Mouse (Mus musculus) CH12.LX (cell line): ENCODE data around the gene Sec11a. TPM values are rescaled to one million over a fixed set of nuclear protein-coding genes. Genes with fewer than 3 reads are reported as not detected.

Experiments
- DNase-seq: peaks from one replicate; pipeline ENCODE4 v3.0.0-alpha.2; 2013; ENCODE audit errors: extremely low read depth
- H3K27ac ChIP-seq: 2 replicates; pipeline ENCODE4 v1.5.1; 2012; ENCODE audit warnings: low read depth, mild to moderate bottlenecking, control low read depth, moderate library complexity; ENCODE audit not compliant: insufficient read depth
- H3K27me3 ChIP-seq: replicated peaks from 2 replicates; pipeline ENCODE3; 2012; ENCODE audit warnings: inconsistent platforms
- H3K36me3 ChIP-seq, 2 experiments: replicated peaks in 1 of 2; 2 replicates each; pipeline versions ENCODE3 to v1.6.1; 2012; ENCODE audit warnings: inconsistent platforms in 1 of 2, low read length in 1 of 2, mild to moderate bottlenecking in 1 of 2, mixed read lengths in 1 of 2, moderate library complexity in 1 of 2; ENCODE audit not compliant: control insufficient read depth in 1 of 2, insufficient read depth in 1 of 2
- H3K4me1 ChIP-seq, 2 experiments: 2 replicates each; pipeline ENCODE4 v1.6.1; 2012; ENCODE audit warnings: inconsistent platforms in 1 of 2, moderate library complexity in 1 of 2; ENCODE audit not compliant: insufficient read depth in 2 of 2, control insufficient read depth in 1 of 2
- H3K4me2 ChIP-seq: 2 replicates; pipeline ENCODE4 v1.6.1; 2012; ENCODE audit warnings: low read depth, mild to moderate bottlenecking, control low read depth; ENCODE audit not compliant: poor library complexity, insufficient read depth, severe bottlenecking
- H3K4me3 ChIP-seq, 3 experiments: fragments of 150-350 bp in 1 of 3; sonication (generic) in 1 of 3; replicated peaks in 1 of 3; 2 replicates each; pipeline versions ENCODE3 to v1.5.1; 2011 to 2012; ENCODE audit warnings: low read depth in 2 of 3, low read length in 2 of 3, mild to moderate bottlenecking in 2 of 3, moderate library complexity in 2 of 3, control low read depth in 1 of 3, improper control_type of control experiment in 1 of 3, inconsistent platforms in 1 of 3, mixed read lengths in 1 of 3; ENCODE audit not compliant: poor library complexity in 1 of 3
- H3K79me2 ChIP-seq: replicated peaks from 2 replicates; pipeline ENCODE4 v1.6.1; 2012; ENCODE audit warnings: mild to moderate bottlenecking, moderate library complexity; ENCODE audit not compliant: control insufficient read depth, poor library complexity, insufficient read depth, severe bottlenecking; ENCODE audit errors: extremely low read depth
- H3K9ac ChIP-seq: 2 replicates; pipeline ENCODE4 v1.6.1; 2012; ENCODE audit warnings: low read depth, mild to moderate bottlenecking, control low read depth, moderate library complexity; ENCODE audit not compliant: insufficient read depth
- H3K9me3 ChIP-seq: replicated peaks from 2 replicates; pipeline ENCODE3; 2012; ENCODE audit warnings: low read length, inconsistent platforms, mixed read lengths
- BHLHE40 ChIP-seq: IDR thresholded peaks from 2 replicates; pipeline ENCODE4 v1.6.1; 2011; ENCODE audit warnings: mild to moderate bottlenecking, low read depth, low read length, improper control_type of control experiment
- CHD1 ChIP-seq: IDR thresholded peaks from 2 replicates; pipeline ENCODE4 v1.6.1; 2012; ENCODE audit warnings: low read depth, low read length, improper control_type of control experiment, inconsistent platforms
- CTCF ChIP-seq, 2 experiments: IDR thresholded peaks in 1 of 2; conservative IDR thresholded peaks in 1 of 2; 2 replicates each; pipeline ENCODE4 v1.5.1; 2011 to 2012; ENCODE audit warnings: low read depth in 2 of 2, low read length in 2 of 2, improper control_type of control experiment in 1 of 2, inconsistent platforms in 1 of 2, mild to moderate bottlenecking in 1 of 2, moderate library complexity in 1 of 2
- ELF1 ChIP-seq: IDR thresholded peaks from 2 replicates; pipeline ENCODE4 v1.6.1; 2014; ENCODE audit warnings: low read depth, mild to moderate bottlenecking, inconsistent platforms, low read length, improper control_type of control experiment
- ETS1 ChIP-seq: conservative IDR thresholded peaks from 2 replicates; pipeline ENCODE4 v1.6.1; 2012; ENCODE audit warnings: low read depth, mild to moderate bottlenecking, inconsistent platforms, low read length, improper control_type of control experiment, moderate library complexity
- GABPA ChIP-seq: IDR thresholded peaks from 2 replicates; pipeline ENCODE4 v1.6.1; 2012; ENCODE audit warnings: low read depth, low read length, improper control_type of control experiment, inconsistent platforms; ENCODE audit not compliant: insufficient replicate concordance
- JUN ChIP-seq: IDR thresholded peaks from 2 replicates; pipeline ENCODE4 v1.6.1; 2011; ENCODE audit warnings: low read depth, mild to moderate bottlenecking, low read length, improper control_type of control experiment, moderate library complexity; ENCODE audit not compliant: insufficient read depth
- MAFK ChIP-seq: IDR thresholded peaks from 2 replicates; pipeline ENCODE4 v1.6.1; 2011; ENCODE audit warnings: low read length, improper control_type of control experiment; ENCODE audit not compliant: insufficient replicate concordance
- MAX ChIP-seq: IDR thresholded peaks from 2 replicates; pipeline ENCODE4 v1.6.1; 2011; ENCODE audit warnings: low read length, improper control_type of control experiment
- MAZ ChIP-seq: IDR thresholded peaks from 2 replicates; pipeline ENCODE4 v1.6.1; 2012; ENCODE audit warnings: low read depth, mild to moderate bottlenecking, inconsistent platforms, low read length, improper control_type of control experiment, moderate library complexity
- MXI1 ChIP-seq: IDR thresholded peaks from 2 replicates; pipeline ENCODE4 v1.6.1; 2011; ENCODE audit warnings: mild to moderate bottlenecking, low read depth, low read length, improper control_type of control experiment
- MYC ChIP-seq: IDR thresholded peaks from 2 replicates; pipeline ENCODE4 v1.6.1; 2011; ENCODE audit warnings: low read depth, mild to moderate bottlenecking, improper control_type of control experiment, low read length
- NELFE ChIP-seq: IDR thresholded peaks from 2 replicates; pipeline ENCODE4 v1.6.1; 2011; ENCODE audit warnings: low read depth, low read length, improper control_type of control experiment
- NRF1 ChIP-seq: IDR thresholded peaks from 2 replicates; pipeline ENCODE4 v1.6.1; 2014; ENCODE audit warnings: low read depth, mild to moderate bottlenecking, inconsistent platforms, low read length, improper control_type of control experiment, moderate library complexity
- PAX5 ChIP-seq: IDR thresholded peaks from 2 replicates; pipeline ENCODE4 v1.6.1; 2012; ENCODE audit warnings: low read length, inconsistent platforms, mixed read lengths
- POLR2AphosphoS2 ChIP-seq: IDR thresholded peaks from 2 replicates; pipeline ENCODE4 v1.6.1; 2011; ENCODE audit warnings: low read depth, low read length, improper control_type of control experiment
- RAD21 ChIP-seq: IDR thresholded peaks from 2 replicates; pipeline ENCODE4 v1.6.1; 2011; ENCODE audit warnings: low read depth, mild to moderate bottlenecking, low read length, improper control_type of control experiment, moderate library complexity
- SIN3A ChIP-seq: IDR thresholded peaks from 2 replicates; pipeline ENCODE4 v1.6.1; 2012; ENCODE audit warnings: low read length, improper control_type of control experiment, inconsistent platforms
- SMC3 ChIP-seq: IDR thresholded peaks from 2 replicates; pipeline ENCODE4 v1.6.1; 2011; ENCODE audit warnings: low read depth, low read length, improper control_type of control experiment
- TBP ChIP-seq: conservative IDR thresholded peaks from 2 replicates; pipeline ENCODE4 v1.6.1; 2011; ENCODE audit warnings: low read depth, low read length, improper control_type of control experiment
- TCF12 ChIP-seq: IDR thresholded peaks from 2 replicates; pipeline ENCODE4 v1.6.1; 2014; ENCODE audit warnings: low read depth, mild to moderate bottlenecking, inconsistent platforms, low read length, improper control_type of control experiment
- UBTF ChIP-seq: IDR thresholded peaks from 2 replicates; pipeline ENCODE4 v1.6.1; 2012; ENCODE audit warnings: low read depth, mild to moderate bottlenecking, inconsistent platforms, low read length, improper control_type of control experiment, moderate library complexity
- USF1 ChIP-seq: IDR thresholded peaks from 2 replicates; pipeline ENCODE4 v1.6.1; 2014; ENCODE audit warnings: low read depth, mild to moderate bottlenecking, inconsistent platforms, low read length, improper control_type of control experiment
- USF2 ChIP-seq: conservative IDR thresholded peaks from 2 replicates; pipeline ENCODE4 v1.6.1; 2011; ENCODE audit warnings: low read depth, low read length, improper control_type of control experiment
- ZC3H11A ChIP-seq: IDR thresholded peaks from 2 replicates; pipeline ENCODE4 v1.6.1; 2012; ENCODE audit warnings: low read depth, mild to moderate bottlenecking, inconsistent platforms, low read length, improper control_type of control experiment
- ZKSCAN1 ChIP-seq: IDR thresholded peaks from 2 replicates; pipeline ENCODE4 v1.6.1; 2012; ENCODE audit warnings: low read depth, inconsistent platforms, low read length, improper control_type of control experiment, borderline replicate concordance
- ZMIZ1 ChIP-seq: IDR thresholded peaks from 2 replicates; pipeline ENCODE4 v1.6.1; 2012; ENCODE audit warnings: low read depth, mild to moderate bottlenecking, inconsistent platforms, low read length, improper control_type of control experiment
- dilution Hi-C: fragments of 300-500 bp; cut with MboI; formaldehyde crosslinking; loops from 2 replicates; pipeline ENCODE4 v1.14.3; 2020; ENCODE audit warnings: low sequenced_read_pairs; ENCODE audit not compliant: extremely low pct_unique_long_range_greater_than_20kb, extremely low pct_ligation_motif_present
- in situ Hi-C: fragments of 300-500 bp; cut with MboI; formaldehyde crosslinking; loops from 3 replicates; pipeline ENCODE4 v1.14.3; 2019; ENCODE audit warnings: low sequenced_read_pairs, low pct_ligation_motif_present, low pct_unique_long_range_greater_than_20kb, mixed read lengths
- polyA plus RNA-seq: library from polyadenylated mRNA; unstranded; fragments of >175 nt; gene quantifications from 2 replicates; pipeline ENCODE4 v1.2.1, GENCODE M21; 2012; ENCODE audit warnings: low read depth; ENCODE audit not compliant: insufficient read length
- total RNA-seq, 2 experiments: library from RNA; depleted of rRNA; stranded (reverse); fragments of 300-350 nt in 1 of 2; fragments of >200 nt in 1 of 2; gene quantifications; 2 replicates each; pipeline ENCODE4 v1.2.3; 2012 to 2014

Gene Sec11a
- total and polyA plus RNA-seq, 3 experiments: 93.5 to 141 (median 126) TPM

DNA sequence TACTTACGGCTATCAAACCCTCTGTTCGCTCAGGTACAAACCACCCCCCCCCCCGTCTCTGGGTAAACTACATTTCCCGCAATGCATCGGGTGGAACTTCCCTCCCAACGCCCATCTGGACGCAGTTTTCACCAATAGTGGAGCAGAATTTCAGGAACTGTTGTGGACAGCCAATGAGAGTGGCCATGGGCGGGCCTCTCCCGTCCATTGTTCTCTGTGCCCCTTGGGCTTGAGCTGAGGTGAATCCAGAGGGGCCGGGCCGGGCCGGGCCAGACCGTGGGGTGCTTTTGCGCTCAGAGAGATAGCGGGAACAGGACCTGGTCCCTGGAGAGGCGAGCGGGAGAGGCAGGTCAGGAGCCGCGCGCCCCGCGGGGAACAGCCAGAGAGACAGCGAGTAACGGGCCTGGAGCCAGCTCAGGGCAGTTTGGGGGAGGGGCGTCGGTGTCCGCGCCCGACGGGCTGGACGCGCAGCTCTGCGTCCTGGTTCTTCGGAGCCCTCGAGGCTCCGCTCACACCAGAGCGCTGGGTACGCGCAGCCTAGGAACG, 86.8 kb downstream of the Sec11a start, which contains the start of gene Zscan2 (continued):
- TF ChIP-seq ETS1: no peak
- TF ChIP-seq CTCF (conservative IDR thresholded peaks at IDR 0.05 in 1 of 2, IDR thresholded peaks at IDR 0.05 in 1 of 2; ENCODE audit: low read depth in 2 of 2, low read length in 2 of 2): no peak
- no peak for TF ChIP-seq MAFK
- peak; percentile 37; the same call in 1 of the 2 replicates for TF ChIP-seq NRF1
- TF ChIP-seq MYC: no peak
- TF ChIP-seq ZMIZ1: no peak
- TF ChIP-seq POLR2AphosphoS2: no peak

DNA sequence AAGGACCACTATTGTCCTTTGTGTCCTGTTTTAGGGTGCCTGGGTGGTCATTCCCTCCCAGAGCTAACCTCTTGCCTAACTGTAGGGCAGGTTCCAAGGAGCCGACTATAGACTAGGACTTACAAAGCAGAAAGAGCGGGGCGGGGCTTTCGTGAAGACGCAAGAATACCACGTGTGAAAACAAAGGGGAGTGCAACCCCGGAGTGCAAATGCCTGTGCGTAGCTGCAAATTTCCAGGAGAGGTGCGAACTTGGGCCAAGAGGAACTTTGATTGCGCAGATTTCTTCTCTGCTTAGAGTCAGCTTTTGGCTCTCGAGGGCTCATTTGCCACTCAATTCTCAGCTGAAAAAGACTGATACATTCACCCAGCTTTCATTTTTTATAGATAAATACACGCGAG, 87.4 kb downstream of the Sec11a start:
- peak overlapping the region; percentile 87 to 94 (median 88) for H3K4me3 ChIP-seq
- DNase-seq: peak; percentile 69
- H3K4me2 ChIP-seq: peak overlapping the region; percentile 82
- H3K27ac ChIP-seq: no peak overlapping the region
- H3K9ac ChIP-seq: peak overlapping the region; percentile 34; the same call in 1 of the 2 replicates
- in situ Hi-C loops (no loop called here), dilution Hi-C loops (no loop called here)
- H3K79me2 ChIP-seq: no peaks in the 10 kb centered on the region
- peaks cover 2 to 35% of the 10 kb centered on the region in 2 experiments; a peak in 3 of 4 replicates for H3K4me1 ChIP-seq
- TF ChIP-seq ZC3H11A: no peak
- peak; percentile 84 for TF ChIP-seq SIN3A
- TF ChIP-seq JUN: no peak
- peak; percentile 62 for TF ChIP-seq USF1
- TF ChIP-seq MAX: peak; percentile 88
- no peak for TF ChIP-seq TBP
- no peak for TF ChIP-seq MYC
- no peak for TF ChIP-seq MAFK
- TF ChIP-seq GABPA: no peak
- TF ChIP-seq MXI1: peak; percentile 87; the same call in 1 of the 2 replicates
- H3K9me3 ChIP-seq: no peaks in the 10 kb centered on the region
- no peaks in the 10 kb centered on the region for H3K27me3 ChIP-seq
- H3K36me3 ChIP-seq: peaks cover 2 to 17% of the 10 kb centered on the region in 2 experiments

DNA sequence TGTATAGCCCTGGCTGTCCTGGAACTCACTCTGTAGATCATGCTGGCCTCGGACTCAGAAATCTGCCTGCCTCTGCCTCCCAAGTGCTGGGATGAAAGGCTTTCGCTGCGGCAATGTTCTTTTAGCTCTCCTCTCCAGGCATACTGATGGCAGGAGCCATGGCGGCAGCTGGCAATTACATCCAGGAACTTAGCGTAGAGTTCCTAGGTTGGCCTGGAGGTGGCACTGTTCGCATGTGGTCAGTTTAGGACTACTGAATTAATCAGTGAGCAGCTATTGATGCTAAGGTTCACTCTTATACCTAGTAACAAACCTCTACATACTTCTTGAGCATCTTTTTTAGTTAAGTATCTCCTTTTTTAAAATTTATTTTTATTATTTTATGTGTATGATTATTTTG, 90.4 kb downstream of the Sec11a start:
- H3K9ac ChIP-seq: peak overlapping the region; percentile 22; the same call in 1 of the 2 replicates
- H3K79me2 ChIP-seq: no peaks in the 10 kb centered on the region
- no peak overlapping the region for H3K4me3 ChIP-seq
- H3K4me1 ChIP-seq: peaks cover 6 to 22% of the 10 kb centered on the region in 2 experiments; a peak in 3 of 4 replicates
- dilution Hi-C loops (no loop called here), in situ Hi-C loops (no loop called here)
- peak overlapping the region; percentile 51 for H3K4me2 ChIP-seq
- no peaks in the 10 kb centered on the region for H3K36me3 ChIP-seq
- DNase-seq: peak; percentile 72
- no peak overlapping the region for H3K27ac ChIP-seq
- no peaks in the 10 kb centered on the region for H3K27me3 ChIP-seq
- peaks cover 5% of the 10 kb centered on the region for H3K9me3 ChIP-seq
- TF ChIP-seq USF2: no peak
- TF ChIP-seq MXI1: no peak
- TF ChIP-seq MAX: no peak
- TF ChIP-seq TBP: no peak
- TF ChIP-seq ZMIZ1: no peak
- no peak for TF ChIP-seq UBTF
- TF ChIP-seq SMC3: peak; percentile 74
- TF ChIP-seq ELF1: peak; percentile 43
- TF ChIP-seq ZC3H11A: peak; percentile 39
- 0 out of 2 replicates have a peak, but pooled peaks have one; percentile 13 for TF ChIP-seq TCF12
- peak; percentile 88 to 92 for TF ChIP-seq CTCF (conservative IDR thresholded peaks at IDR 0.05 in 1 of 2, IDR thresholded peaks at IDR 0.05 in 1 of 2; ENCODE audit: low read depth in 2 of 2, low read length in 2 of 2)
- TF ChIP-seq RAD21: peak; percentile 89
- TF ChIP-seq BHLHE40: no peak
- TF ChIP-seq USF1: no peak
- TF ChIP-seq CHD1: no peak
- TF ChIP-seq ZKSCAN1: no peak
- TF ChIP-seq NELFE: no peak
- TF ChIP-seq ETS1: no peak
- no peak for TF ChIP-seq JUN
- no peak for TF ChIP-seq PAX5
- TF ChIP-seq MAZ: 0 out of 2 replicates have a peak, but pooled peaks have one; percentile 18
